Mouse (Mus musculus): Measurements from ENCODE around the gene Olfr130. TPM values are rescaled to one million over a fixed set of nuclear protein-coding genes. Genes with fewer than 3 reads are reported as not detected.

Gene Olfr130
- not detected in 2 replicates for polyA plus RNA-seq (2015; fragmentation: Nextera tagmentation; extraction: Ambion mirVana)

DNA sequence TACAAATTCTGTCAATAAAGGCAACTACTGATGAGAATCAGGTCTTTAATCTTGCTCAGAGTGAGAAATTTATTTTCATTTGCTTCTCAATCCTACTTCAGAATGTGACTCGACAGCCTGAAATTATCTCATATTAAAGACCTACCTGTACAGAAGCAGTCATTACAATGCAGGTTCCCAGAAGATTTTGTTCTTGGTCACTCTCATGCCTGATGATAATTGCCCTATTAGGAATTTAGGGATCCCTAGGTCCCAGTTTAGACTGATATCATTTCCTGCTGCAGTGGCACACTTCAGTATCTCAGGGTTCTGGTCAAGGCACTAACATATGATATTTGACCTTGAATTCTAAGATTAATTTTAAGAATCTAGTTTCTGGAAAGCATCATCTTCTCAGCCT lies at the start of gene Olfr130:
Gene Olfr130, plus strand, starts transcription at position 301 of the 400 bp plus-strand sequence.
- ATAC-seq, result no peak
- 93% methylated on average over 1 of the region's 1 CpGs for WGBS

GRCm38 (mm10) chr17:38016341-38016740 lies 47.4 kb upstream of the Olfr130 start:
- 79% methylated on average over 2 of the region's 2 CpGs for WGBS
- H3K36me3 ChIP-seq (ENCODE audit: control insufficient read depth, insufficient read depth, low read length), result no peaks in the 10 kb centered on the region
- no peaks in the 10 kb centered on the region for H3K4me1 ChIP-seq (ENCODE audit: control insufficient read depth, insufficient read depth, low read length)
- H3K27me3 ChIP-seq (replicated peaks; ENCODE audit: control insufficient read depth, insufficient read depth, low read length), result no peaks in the 10 kb centered on the region
- no peak overlapping the region for H3K4me3 ChIP-seq (ENCODE audit: low read length)
- no peak overlapping the region for H3K4me2 ChIP-seq (ENCODE audit: low read depth, low read length)
- no peak overlapping the region for H3K9ac ChIP-seq (ENCODE audit: low read depth, low read length)
- ATAC-seq, result no peak
- H3K9me3 ChIP-seq (ENCODE audit: control insufficient read depth, low read length), result no peaks in the 10 kb centered on the region
- H3K27ac ChIP-seq (ENCODE audit: low read length), result no peak overlapping the region

More for the DNA sequence above, at the start of gene Olfr130:
- Histone ChIP-seq H3K9ac (ENCODE audit: low read depth, low read length) (no peak within 1 kb of the TSS), H3K36me3 (ENCODE audit: control insufficient read depth, insufficient read depth, low read length) (no peaks in the 10 kb centered on the region), H3K27me3 (replicated peaks; ENCODE audit: control insufficient read depth, insufficient read depth, low read length) (no peaks in the 10 kb centered on the region), H3K4me2 (ENCODE audit: low read depth, low read length) (no peak within 1 kb of the TSS), H3K4me3 (ENCODE audit: low read length) (no peak within 1 kb of the TSS), H3K9me3 (ENCODE audit: control insufficient read depth, low read length) (no peaks in the 10 kb centered on the region), H3K27ac (ENCODE audit: low read length) (no peak within 1 kb of the TSS), H3K4me1 (ENCODE audit: control insufficient read depth, insufficient read depth, low read length) (no peaks in the 10 kb centered on the region)

DNA sequence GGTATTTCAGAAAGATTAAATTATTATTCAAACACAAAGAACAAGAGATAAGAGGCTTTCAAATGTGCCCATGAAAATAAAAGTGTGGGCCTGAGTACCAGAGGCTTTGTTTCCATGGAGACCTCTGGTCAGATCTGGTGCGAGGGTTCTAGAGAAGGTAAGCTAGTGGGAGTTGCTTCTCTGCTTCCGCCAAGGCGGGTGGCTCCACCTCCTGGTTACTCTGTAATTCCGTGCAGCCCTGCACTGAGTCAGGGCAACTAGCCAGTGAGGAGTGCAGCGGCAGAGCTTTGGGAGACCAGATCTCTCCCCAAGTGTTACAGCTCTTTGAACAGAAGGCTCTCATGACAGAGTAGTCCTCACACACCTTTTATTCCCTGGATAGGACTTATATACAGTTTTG lies 37.4 kb upstream of the Olfr130 start:
- 25% methylated on average over 5 of the region's 5 CpGs for WGBS
- no peaks in the 10 kb centered on the region for H3K27me3 ChIP-seq (replicated peaks; ENCODE audit: control insufficient read depth, insufficient read depth, low read length)
- H3K27ac ChIP-seq (ENCODE audit: low read length), result no peak overlapping the region

DNA sequence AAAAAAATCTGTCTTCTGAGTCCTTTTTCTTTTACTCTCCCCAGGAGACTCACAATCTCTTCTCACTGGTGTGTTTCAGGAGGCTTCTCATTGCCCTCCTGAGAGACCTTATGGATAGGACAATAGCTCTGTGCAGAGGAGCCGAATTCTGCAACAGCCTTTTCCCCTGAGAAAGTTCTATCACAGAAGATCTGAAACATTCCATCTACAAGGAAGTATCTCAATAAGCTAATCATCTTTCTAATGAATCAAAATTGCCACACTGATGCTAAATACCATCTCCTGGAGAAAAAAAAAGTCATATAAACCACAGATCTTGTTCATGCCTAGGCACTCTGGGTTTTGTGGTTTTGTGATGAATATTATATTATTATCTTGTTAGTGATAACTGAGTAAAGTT lies 3.7 kb upstream of the Olfr130 start, which contains the start of gene Olfr129:
Gene Olfr129, minus strand, starts transcription at position 101 of the 400 bp plus-strand sequence.
- 56% methylated on average over 1 of the region's 1 CpGs for WGBS
- no peak within 1 kb of the TSS for H3K4me2 ChIP-seq (ENCODE audit: low read depth, low read length)
- ATAC-seq, result no peak

More for the DNA sequence above, 37.4 kb upstream of the Olfr130 start:
- Histone ChIP-seq H3K36me3 (ENCODE audit: control insufficient read depth, insufficient read depth, low read length) (no peaks in the 10 kb centered on the region), H3K4me3 (ENCODE audit: low read length) (no peak overlapping the region), H3K9ac (ENCODE audit: low read depth, low read length) (no peak overlapping the region), H3K4me2 (ENCODE audit: low read depth, low read length) (no peak overlapping the region), H3K4me1 (ENCODE audit: control insufficient read depth, insufficient read depth, low read length) (no peaks in the 10 kb centered on the region), H3K9me3 (ENCODE audit: control insufficient read depth, low read length) (no peaks in the 10 kb centered on the region)
- no peak for ATAC-seq

GRCm38 (mm10) chr17:38082364-38082763 lies 18.6 kb downstream of the Olfr130 start:
- H3K27me3 ChIP-seq (replicated peaks; ENCODE audit: control insufficient read depth, insufficient read depth, low read length), result no peaks in the 10 kb centered on the region
- no peak for ATAC-seq
- no peaks in the 10 kb centered on the region for H3K36me3 ChIP-seq (ENCODE audit: control insufficient read depth, insufficient read depth, low read length)
- 87% methylated on average over 4 of the region's 4 CpGs for WGBS
- H3K9ac ChIP-seq (ENCODE audit: low read depth, low read length), result no peak overlapping the region
- no peak overlapping the region for H3K4me3 ChIP-seq (ENCODE audit: low read length)
- no peak overlapping the region for H3K27ac ChIP-seq (ENCODE audit: low read length)
- H3K4me1 ChIP-seq (ENCODE audit: control insufficient read depth, insufficient read depth, low read length), result no peaks in the 10 kb centered on the region
- H3K4me2 ChIP-seq (ENCODE audit: low read depth, low read length), result no peak overlapping the region
- no peaks in the 10 kb centered on the region for H3K9me3 ChIP-seq (ENCODE audit: control insufficient read depth, low read length)

More for the DNA sequence above, 3.7 kb upstream of the Olfr130 start, which contains the start of gene Olfr129:
- H3K9me3 ChIP-seq (ENCODE audit: control insufficient read depth, low read length), result no peaks in the 10 kb centered on the region
- H3K27ac ChIP-seq (ENCODE audit: low read length), result no peak within 1 kb of the TSS
- no peaks in the 10 kb centered on the region for H3K36me3 ChIP-seq (ENCODE audit: control insufficient read depth, insufficient read depth, low read length)
- H3K9ac ChIP-seq (ENCODE audit: low read depth, low read length), result no peak within 1 kb of the TSS
- no peak within 1 kb of the TSS for H3K4me3 ChIP-seq (ENCODE audit: low read length)
- H3K4me1 ChIP-seq (ENCODE audit: control insufficient read depth, insufficient read depth, low read length), result no peaks in the 10 kb centered on the region
- no peaks in the 10 kb centered on the region for H3K27me3 ChIP-seq (replicated peaks; ENCODE audit: control insufficient read depth, insufficient read depth, low read length)

DNA sequence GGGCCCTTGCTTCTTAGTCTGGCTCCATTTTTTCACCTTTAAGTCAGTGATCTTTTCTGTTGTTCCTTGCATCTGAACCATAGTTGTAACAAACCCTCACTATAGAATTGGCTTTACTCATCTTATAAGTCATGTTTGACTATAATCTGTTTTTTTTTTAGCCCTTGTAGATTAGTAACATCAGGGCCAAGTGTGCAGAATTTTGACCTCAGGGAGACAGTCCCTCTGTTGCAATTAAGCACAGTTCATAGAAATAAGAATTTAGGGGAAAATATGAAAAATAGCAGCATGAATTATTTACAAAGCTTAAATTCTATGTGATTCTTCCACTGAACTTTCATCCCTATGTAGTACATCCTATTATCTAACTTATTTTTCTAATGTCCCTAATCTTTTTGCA lies 24.9 kb downstream of the Olfr130 start, which contains the start of gene Olfr131:
Gene Olfr131, minus strand, starts transcription at position 101 of the 400 bp plus-strand sequence.
- no peak within 1 kb of the TSS for H3K4me2 ChIP-seq (ENCODE audit: low read depth, low read length)
- H3K4me1 ChIP-seq (ENCODE audit: control insufficient read depth, insufficient read depth, low read length), result no peaks in the 10 kb centered on the region

More for the DNA sequence above, 24.9 kb downstream of the Olfr130 start, which contains the start of gene Olfr131:
- Histone ChIP-seq H3K9me3 (ENCODE audit: control insufficient read depth, low read length) (0 out of 2 replicates have a peak, but pooled peaks cover 3% of the 10 kb centered on the region), H3K27ac (ENCODE audit: low read length) (no peak within 1 kb of the TSS), H3K36me3 (ENCODE audit: control insufficient read depth, insufficient read depth, low read length) (no peaks in the 10 kb centered on the region), H3K27me3 (replicated peaks; ENCODE audit: control insufficient read depth, insufficient read depth, low read length) (no peaks in the 10 kb centered on the region), H3K4me3 (ENCODE audit: low read length) (no peak within 1 kb of the TSS), H3K9ac (ENCODE audit: low read depth, low read length) (no peak within 1 kb of the TSS)
- ATAC-seq, result no peak

Other genes with a start within 250 kb of the Olfr130 start
- gene Olfr125, start 231.0 kb upstream of the Olfr130 start, polyA plus RNA-seq (2015; fragmentation: Nextera tagmentation; extraction: Ambion mirVana), result not detected in 2 replicates
- gene Olfr126, start 216.4 kb upstream of the Olfr130 start, polyA plus RNA-seq (2015; fragmentation: Nextera tagmentation; extraction: Ambion mirVana), result not detected in 2 replicates
- gene Olfr127, start 163.5 kb upstream of the Olfr130 start, polyA plus RNA-seq (2015; fragmentation: Nextera tagmentation; extraction: Ambion mirVana), result not detected in 2 replicates
- not detected in 2 replicates for gene Olfr128, start 143.4 kb upstream of the Olfr130 start, polyA plus RNA-seq (2015; fragmentation: Nextera tagmentation; extraction: Ambion mirVana)
- gene Olfr761, start 110.8 kb upstream of the Olfr130 start, polyA plus RNA-seq (2015; fragmentation: Nextera tagmentation; extraction: Ambion mirVana), result not detected in 2 replicates
- gene Olfr129, start 3.8 kb upstream of the Olfr130 start, polyA plus RNA-seq (2015; fragmentation: Nextera tagmentation; extraction: Ambion mirVana), result not detected in 2 replicates
- gene Olfr131, start 24.8 kb downstream of the Olfr130 start, polyA plus RNA-seq (2015; fragmentation: Nextera tagmentation; extraction: Ambion mirVana), result not detected in 2 replicates
- not detected in 2 replicates for gene Olfr132, start 70.6 kb downstream of the Olfr130 start, polyA plus RNA-seq (2015; fragmentation: Nextera tagmentation; extraction: Ambion mirVana)
- gene Olfr133, start 81.4 kb downstream of the Olfr130 start, polyA plus RNA-seq (2015; fragmentation: Nextera tagmentation; extraction: Ambion mirVana), result not detected in 2 replicates
- gene Olfr134, start 107.5 kb downstream of the Olfr130 start, polyA plus RNA-seq (2015; fragmentation: Nextera tagmentation; extraction: Ambion mirVana), result not detected in 2 replicates
- not detected in 2 replicates for gene Olfr135, start 140.4 kb downstream of the Olfr130 start, polyA plus RNA-seq (2015; fragmentation: Nextera tagmentation; extraction: Ambion mirVana)
- gene Olfr138, start 197.1 kb downstream of the Olfr130 start, polyA plus RNA-seq (2015; fragmentation: Nextera tagmentation; extraction: Ambion mirVana), result not detected in 2 replicates
- not detected in 2 replicates for gene Olfr137, start 243.6 kb downstream of the Olfr130 start, polyA plus RNA-seq (2015; fragmentation: Nextera tagmentation; extraction: Ambion mirVana)

Data from intestine, embryonic 16.5 days (tissue).